Mouse (Mus musculus): ENCODE measurements at regions not wholly inside any gene's neighbourhood (a gene's known extent, or its start where the extent isn't known, plus 50 kb on each side); places are given as distances from the start of the nearest gene placed in this dataset.

GRCm38 (mm10) chr16:49965528-49966250 is 165.4 kb downstream of the Cd47 start:
- no peaks in the 10 kb centered on the region for H3K27me3 ChIP-seq (ENCODE audit: control insufficient read depth, insufficient read depth, low read length)
- H3K9ac ChIP-seq (replicated peaks; ENCODE audit: low read depth, low read length), result no peak overlapping the region
- no peak overlapping the region for H3K4me2 ChIP-seq (ENCODE audit: low read depth, low read length)
- H3K4me1 ChIP-seq (ENCODE audit: control insufficient read depth, insufficient read depth, low read length), result no peaks in the 10 kb centered on the region; the same call in 1 of the 2 replicates
- no peak overlapping the region for H3K27ac ChIP-seq (ENCODE audit: low read depth, low read length)
- no peak overlapping the region for H3K4me3 ChIP-seq (ENCODE audit: low read depth, low read length)
- 46% methylated on average over 7 of the region's 7 CpGs for WGBS
- peak; percentile 52; the same call in 1 of the 2 replicates for ATAC-seq (ENCODE audit: low read depth)
- H3K9me3 ChIP-seq (ENCODE audit: control insufficient read depth, low read length), result no peaks in the 10 kb centered on the region
- H3K36me3 ChIP-seq (ENCODE audit: control insufficient read depth, insufficient read depth, low read length), result no peaks in the 10 kb centered on the region

DNA sequence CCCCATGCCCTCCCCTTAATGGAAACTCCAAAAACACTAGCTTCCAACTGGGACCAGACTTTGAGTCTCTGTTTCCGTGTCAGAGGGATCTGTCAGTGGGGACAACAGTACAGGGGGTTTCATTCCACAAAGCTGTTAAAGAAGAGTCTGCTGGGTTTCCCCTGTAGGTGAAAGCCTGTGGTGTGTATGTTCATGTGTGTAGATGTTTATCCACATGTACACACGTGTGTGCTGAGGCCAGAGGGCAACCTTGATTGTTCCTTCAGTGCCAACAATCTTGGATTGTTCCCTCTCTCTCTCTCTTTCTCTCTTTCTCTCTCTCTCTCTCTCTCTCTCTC is 165.9 kb downstream of the Cd47 start:
- H3K4me3 ChIP-seq (ENCODE audit: low read depth, low read length), result no peak overlapping the region
- H3K4me2 ChIP-seq (ENCODE audit: low read depth, low read length), result no peak overlapping the region
- ATAC-seq (ENCODE audit: low read depth), result no peak
- no peaks in the 10 kb centered on the region; the same call in 1 of the 2 replicates for H3K4me1 ChIP-seq (ENCODE audit: control insufficient read depth, insufficient read depth, low read length)
- H3K9me3 ChIP-seq (ENCODE audit: control insufficient read depth, low read length), result no peaks in the 10 kb centered on the region
- H3K27me3 ChIP-seq (ENCODE audit: control insufficient read depth, insufficient read depth, low read length), result no peaks in the 10 kb centered on the region
- H3K9ac ChIP-seq (replicated peaks; ENCODE audit: low read depth, low read length), result no peak overlapping the region
- WGBS, result 60% methylated on average over 2 of the region's 2 CpGs
- no peaks in the 10 kb centered on the region for H3K36me3 ChIP-seq (ENCODE audit: control insufficient read depth, insufficient read depth, low read length)
- H3K27ac ChIP-seq (ENCODE audit: low read depth, low read length), result no peak overlapping the region

- Histone ChIP-seq H3K9me3 (ENCODE audit: control insufficient read depth, low read length) (no peaks in the 10 kb centered on the region), H3K4me1 (ENCODE audit: control insufficient read depth, insufficient read depth, low read length) (no peaks in the 10 kb centered on the region; the same call in 1 of the 2 replicates), H3K36me3 (ENCODE audit: control insufficient read depth, insufficient read depth, low read length) (no peaks in the 10 kb centered on the region), H3K4me3 (ENCODE audit: low read depth, low read length) (no peak overlapping the region), H3K27me3 (ENCODE audit: control insufficient read depth, insufficient read depth, low read length) (no peaks in the 10 kb centered on the region), H3K9ac (replicated peaks; ENCODE audit: low read depth, low read length) (no peak overlapping the region), H3K4me2 (ENCODE audit: low read depth, low read length) (no peak overlapping the region), H3K27ac (ENCODE audit: low read depth, low read length) (no peak overlapping the region)
- WGBS, result 81% methylated on average over 7 of the region's 7 CpGs
- no peak for ATAC-seq (ENCODE audit: low read depth)
Measured at GRCm38 (mm10) chr16:49967110-49967509, 166.8 kb downstream of the Cd47 start.

DNA sequence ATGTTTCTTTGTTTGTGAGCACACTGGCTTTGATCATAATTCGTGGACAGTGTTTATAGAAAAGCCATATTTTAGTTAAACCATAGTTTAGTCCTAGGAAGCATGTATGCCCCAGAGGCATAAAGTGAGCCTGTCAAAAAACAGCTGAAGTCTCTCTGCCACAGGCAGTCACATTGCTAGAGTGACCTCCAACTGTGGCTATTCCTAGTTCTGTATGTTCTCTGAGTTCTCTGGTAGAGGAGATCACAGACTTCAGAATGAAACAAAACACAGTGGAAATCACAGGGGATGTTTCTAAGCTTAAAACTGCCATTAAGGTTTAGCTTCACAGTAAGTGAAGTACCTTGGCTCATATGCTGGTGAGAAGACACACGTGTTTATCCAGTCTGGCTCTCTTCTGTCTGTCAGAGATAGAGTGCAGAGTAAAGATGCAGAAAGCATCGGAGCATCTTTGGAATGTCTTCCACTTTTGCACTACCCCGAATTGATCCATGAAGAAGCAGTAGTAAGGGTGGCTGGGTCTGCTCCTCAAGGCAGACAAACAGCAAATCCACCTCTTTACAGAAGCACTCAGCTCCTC is 168.0 kb downstream of the Cd47 start:
- Histone ChIP-seq H3K4me1 (ENCODE audit: control insufficient read depth, insufficient read depth, low read length) (no peaks in the 10 kb centered on the region; the same call in 1 of the 2 replicates), H3K4me3 (ENCODE audit: low read depth, low read length) (no peak overlapping the region), H3K9ac (replicated peaks; ENCODE audit: low read depth, low read length) (no peak overlapping the region), H3K27ac (ENCODE audit: low read depth, low read length) (no peak overlapping the region), H3K36me3 (ENCODE audit: control insufficient read depth, insufficient read depth, low read length) (no peaks in the 10 kb centered on the region), H3K9me3 (ENCODE audit: control insufficient read depth, low read length) (no peaks in the 10 kb centered on the region), H3K4me2 (ENCODE audit: low read depth, low read length) (no peak overlapping the region), H3K27me3 (ENCODE audit: control insufficient read depth, insufficient read depth, low read length) (no peaks in the 10 kb centered on the region)
- no peak for ATAC-seq (ENCODE audit: low read depth)
- WGBS, result 79% methylated on average over 4 of the region's 4 CpGs

- no peaks in the 10 kb centered on the region for H3K27me3 ChIP-seq (ENCODE audit: control insufficient read depth, insufficient read depth, low read length)
- no peak overlapping the region for H3K9ac ChIP-seq (replicated peaks; ENCODE audit: low read depth, low read length)
- H3K4me1 ChIP-seq (ENCODE audit: control insufficient read depth, insufficient read depth, low read length), result no peaks in the 10 kb centered on the region; the same call in 1 of the 2 replicates
- 95% methylated on average over 4 of the region's 4 CpGs for WGBS
- H3K36me3 ChIP-seq (ENCODE audit: control insufficient read depth, insufficient read depth, low read length), result no peaks in the 10 kb centered on the region
- H3K9me3 ChIP-seq (ENCODE audit: control insufficient read depth, low read length), result no peaks in the 10 kb centered on the region
- H3K4me2 ChIP-seq (ENCODE audit: low read depth, low read length), result no peak overlapping the region
- H3K27ac ChIP-seq (ENCODE audit: low read depth, low read length), result no peak overlapping the region
- no peak for ATAC-seq (ENCODE audit: low read depth)
- no peak overlapping the region for H3K4me3 ChIP-seq (ENCODE audit: low read depth, low read length)
Measured at GRCm38 (mm10) chr16:49969035-49969434, 168.7 kb downstream of the Cd47 start.

DNA sequence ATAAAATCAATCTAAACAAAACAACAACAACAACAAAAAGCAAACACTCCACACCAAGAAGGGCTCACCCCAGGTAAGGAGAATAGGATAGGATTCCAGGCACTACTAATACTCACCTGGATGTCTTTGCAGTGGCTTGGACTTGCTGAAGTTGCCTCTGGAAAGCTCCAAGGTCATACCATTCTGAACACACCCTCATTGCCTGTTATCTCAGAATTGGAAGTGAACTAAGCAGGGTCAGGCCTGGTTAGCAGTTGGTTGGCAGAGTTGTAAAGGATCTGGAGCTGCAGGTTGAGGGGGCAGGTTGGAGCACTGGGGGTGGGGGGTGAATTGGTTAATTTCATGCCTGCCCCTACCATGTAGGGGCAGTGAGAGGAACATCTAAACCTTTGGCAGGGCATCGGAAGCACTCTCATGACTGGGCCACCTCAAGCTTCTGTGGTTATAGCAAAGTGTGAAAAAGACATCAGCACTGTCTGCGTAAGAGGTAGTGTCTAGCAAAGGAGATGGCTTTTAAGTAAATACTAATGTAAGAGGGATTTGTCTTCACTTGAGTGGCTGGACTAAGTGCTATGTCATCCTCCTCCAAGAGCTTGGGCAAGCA is 169.5 kb downstream of the Cd47 start:
- Histone ChIP-seq H3K36me3 (ENCODE audit: control insufficient read depth, insufficient read depth, low read length) (no peaks in the 10 kb centered on the region), H3K9ac (replicated peaks; ENCODE audit: low read depth, low read length) (no peak overlapping the region), H3K4me3 (ENCODE audit: low read depth, low read length) (no peak overlapping the region), H3K27ac (ENCODE audit: low read depth, low read length) (no peak overlapping the region), H3K4me1 (ENCODE audit: control insufficient read depth, insufficient read depth, low read length) (no peaks in the 10 kb centered on the region; the same call in 1 of the 2 replicates), H3K27me3 (ENCODE audit: control insufficient read depth, insufficient read depth, low read length) (no peaks in the 10 kb centered on the region), H3K9me3 (ENCODE audit: control insufficient read depth, low read length) (no peaks in the 10 kb centered on the region), H3K4me2 (ENCODE audit: low read depth, low read length) (no peak overlapping the region)
- WGBS, result 90% methylated on average over 2 of the region's 2 CpGs
- ATAC-seq (ENCODE audit: low read depth), result no peak

DNA sequence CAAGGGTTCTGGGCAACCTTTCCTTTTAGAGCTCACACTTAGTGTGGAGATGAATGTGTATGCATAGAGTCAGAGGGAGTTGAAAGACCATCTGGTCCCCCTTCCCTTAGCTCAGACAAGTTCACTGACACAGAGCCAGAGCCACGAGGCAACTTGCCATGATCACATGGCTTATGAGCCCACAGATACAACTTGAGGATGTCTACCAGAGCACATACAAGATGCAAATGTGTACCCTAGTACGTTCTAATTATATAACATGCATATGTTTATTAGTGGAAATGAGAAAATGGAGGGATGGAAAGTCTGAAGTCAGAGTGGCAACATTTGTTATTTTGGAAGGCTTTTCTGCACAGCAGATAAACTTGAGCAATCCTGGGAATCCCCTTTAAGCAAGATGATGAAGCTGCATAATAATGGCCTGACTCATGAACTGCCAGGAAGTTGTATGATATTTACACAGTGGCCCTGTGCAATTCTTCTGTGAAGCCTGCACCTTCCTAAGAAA is 170.0 kb downstream of the Cd47 start:
- ATAC-seq (ENCODE audit: low read depth), result no peak
- Histone ChIP-seq H3K9me3 (ENCODE audit: control insufficient read depth, low read length) (no peaks in the 10 kb centered on the region), H3K4me3 (ENCODE audit: low read depth, low read length) (no peak overlapping the region), H3K4me2 (ENCODE audit: low read depth, low read length) (no peak overlapping the region), H3K9ac (replicated peaks; ENCODE audit: low read depth, low read length) (no peak overlapping the region), H3K27me3 (ENCODE audit: control insufficient read depth, insufficient read depth, low read length) (no peaks in the 10 kb centered on the region), H3K36me3 (ENCODE audit: control insufficient read depth, insufficient read depth, low read length) (no peaks in the 10 kb centered on the region), H3K4me1 (ENCODE audit: control insufficient read depth, insufficient read depth, low read length) (no peaks in the 10 kb centered on the region; the same call in 1 of the 2 replicates), H3K27ac (ENCODE audit: low read depth, low read length) (no peak overlapping the region)
- 85% methylated on average over 2 of the region's 2 CpGs for WGBS

GRCm38 (mm10) chr16:49971141-49971555 is 170.8 kb downstream of the Cd47 start:
- 94% methylated on average over 3 of the region's 3 CpGs for WGBS
- no peak overlapping the region for H3K27ac ChIP-seq (ENCODE audit: low read depth, low read length)
- no peak overlapping the region for H3K4me3 ChIP-seq (ENCODE audit: low read depth, low read length)
- no peaks in the 10 kb centered on the region for H3K27me3 ChIP-seq (ENCODE audit: control insufficient read depth, insufficient read depth, low read length)
- H3K36me3 ChIP-seq (ENCODE audit: control insufficient read depth, insufficient read depth, low read length), result no peaks in the 10 kb centered on the region
- no peak overlapping the region for H3K9ac ChIP-seq (replicated peaks; ENCODE audit: low read depth, low read length)
- no peaks in the 10 kb centered on the region for H3K9me3 ChIP-seq (ENCODE audit: control insufficient read depth, low read length)
- ATAC-seq (ENCODE audit: low read depth), result no peak
- H3K4me1 ChIP-seq (ENCODE audit: control insufficient read depth, insufficient read depth, low read length), result no peaks in the 10 kb centered on the region
- no peak overlapping the region for H3K4me2 ChIP-seq (ENCODE audit: low read depth, low read length)

DNA sequence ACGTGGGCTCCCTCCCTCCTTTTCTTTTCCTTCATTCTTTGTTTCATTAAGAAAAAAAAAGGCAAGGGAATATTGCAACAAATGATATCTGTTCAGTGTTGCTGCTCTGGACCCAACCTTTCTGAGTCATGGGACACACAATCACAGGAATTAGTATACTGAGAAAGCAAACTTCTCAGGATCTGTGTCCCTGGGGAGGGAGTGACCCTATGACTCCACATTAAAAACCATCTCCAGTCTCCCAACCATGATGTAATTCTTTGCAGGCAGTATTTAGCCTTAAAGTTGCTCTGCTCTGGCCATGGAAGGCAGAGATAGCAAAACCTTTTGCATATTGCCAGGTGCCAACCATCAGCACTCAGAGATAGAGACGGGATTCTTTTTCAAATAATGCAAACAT is 176.9 kb downstream of the Cd47 start:
- Histone ChIP-seq H3K27ac (ENCODE audit: low read depth, low read length) (no peak overlapping the region), H3K4me3 (ENCODE audit: low read depth, low read length) (no peak overlapping the region), H3K4me2 (ENCODE audit: low read depth, low read length) (no peak overlapping the region), H3K27me3 (ENCODE audit: control insufficient read depth, insufficient read depth, low read length) (no peaks in the 10 kb centered on the region), H3K4me1 (ENCODE audit: control insufficient read depth, insufficient read depth, low read length) (no peaks in the 10 kb centered on the region), H3K9me3 (ENCODE audit: control insufficient read depth, low read length) (no peaks in the 10 kb centered on the region), H3K9ac (replicated peaks; ENCODE audit: low read depth, low read length) (no peak overlapping the region), H3K36me3 (ENCODE audit: control insufficient read depth, insufficient read depth, low read length) (no peaks in the 10 kb centered on the region)
- 88% methylated on average over 2 of the region's 2 CpGs for WGBS
- no peak for ATAC-seq (ENCODE audit: low read depth)

Data from neural tube, embryonic 14.5 days (tissue).